Mouse (Mus musculus) CH12.LX (cell line): ENCODE data around the gene 6330403K07Rik.
A peak's percentile ranks its signal among the peaks of the same experiment; 100 is the strongest.

Experiments
- CHD2 ChIP-seq: IDR thresholded peaks from 2 replicates; pipeline ENCODE4 v1.6.1; 2011; ENCODE audit warnings: low read length, improper control_type of control experiment
- CTCF ChIP-seq, 2 experiments: IDR thresholded peaks in 1 of 2; conservative IDR thresholded peaks in 1 of 2; 2 replicates each; pipeline ENCODE4 v1.5.1; 2011 to 2012; ENCODE audit warnings: low read depth in 2 of 2, low read length in 2 of 2, improper control_type of control experiment in 1 of 2, inconsistent platforms in 1 of 2, mild to moderate bottlenecking in 1 of 2, moderate library complexity in 1 of 2
- ELF1 ChIP-seq: IDR thresholded peaks from 2 replicates; pipeline ENCODE4 v1.6.1; 2014; ENCODE audit warnings: low read depth, mild to moderate bottlenecking, inconsistent platforms, low read length, improper control_type of control experiment
- EP300 ChIP-seq: IDR thresholded peaks from 2 replicates; pipeline ENCODE4 v1.6.1; 2011; ENCODE audit warnings: low read length, improper control_type of control experiment
- HCFC1 ChIP-seq: IDR thresholded peaks from 2 replicates; pipeline ENCODE4 v1.6.1; 2012; ENCODE audit warnings: low read depth, mild to moderate bottlenecking, inconsistent platforms, low read length, improper control_type of control experiment
- MAX ChIP-seq: IDR thresholded peaks from 2 replicates; pipeline ENCODE4 v1.6.1; 2011; ENCODE audit warnings: low read length, improper control_type of control experiment
- POLR2A ChIP-seq: IDR thresholded peaks from 2 replicates; pipeline ENCODE4 v1.6.1; 2011; ENCODE audit warnings: low read depth, mild to moderate bottlenecking, improper control_type of control experiment, low read length
- ZC3H11A ChIP-seq: IDR thresholded peaks from 2 replicates; pipeline ENCODE4 v1.6.1; 2012; ENCODE audit warnings: low read depth, mild to moderate bottlenecking, inconsistent platforms, low read length, improper control_type of control experiment
- ZMIZ1 ChIP-seq: IDR thresholded peaks from 2 replicates; pipeline ENCODE4 v1.6.1; 2012; ENCODE audit warnings: low read depth, mild to moderate bottlenecking, inconsistent platforms, low read length, improper control_type of control experiment

DNA sequence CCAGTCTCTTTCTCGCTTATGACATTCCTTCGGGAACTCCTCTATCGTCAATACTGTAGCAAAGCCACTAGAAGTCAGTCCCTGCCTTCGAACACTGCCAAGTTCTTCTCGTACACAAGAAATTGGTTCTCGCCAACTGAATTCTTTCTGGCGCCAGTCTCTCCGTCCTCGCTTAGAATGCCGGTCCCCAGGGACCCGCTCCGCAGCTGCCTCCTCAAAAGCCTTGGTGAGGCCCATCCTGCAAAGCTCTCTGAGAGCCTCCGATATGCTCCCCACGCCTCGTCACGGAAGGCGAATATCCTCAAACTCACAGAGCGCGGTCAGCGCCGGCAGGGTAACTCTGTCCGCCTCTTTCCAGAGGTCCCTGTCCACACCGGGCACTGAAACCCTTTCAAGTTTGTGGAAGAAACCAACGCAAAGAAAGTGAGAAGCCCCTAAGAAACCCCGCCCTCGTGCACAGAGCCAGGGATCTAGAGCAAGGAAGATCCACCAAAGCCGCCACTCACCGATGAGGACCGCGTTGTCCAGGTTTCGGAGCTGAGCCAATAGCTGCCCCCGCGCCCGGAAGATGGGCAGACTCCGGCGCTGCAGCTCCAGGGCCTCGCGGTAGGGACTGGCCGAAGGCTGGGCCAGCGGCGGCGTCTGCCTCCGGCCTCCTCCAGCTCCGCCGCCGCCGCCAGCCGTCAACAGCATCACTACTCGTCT is 29.6 kb downstream of the 6330403K07Rik start:
- no peak for TF ChIP-seq CTCF (conservative IDR thresholded peaks at IDR 0.05 in 1 of 2, IDR thresholded peaks at IDR 0.05 in 1 of 2; ENCODE audit: low read depth in 2 of 2, low read length in 2 of 2)
- no peak for TF ChIP-seq MAX
- no peak for TF ChIP-seq CHD2
- no peak for TF ChIP-seq POLR2A
- TF ChIP-seq ELF1: no peak
- TF ChIP-seq EP300: 0 out of 2 replicates have a peak, but pooled peaks have one; percentile 31
- TF ChIP-seq HCFC1: no peak
- no peak for TF ChIP-seq ZC3H11A
- TF ChIP-seq ZMIZ1: no peak; the same call in 1 of the 2 replicates
